Mouse (Mus musculus): ENCODE data around the gene Pkn1. TPM values are rescaled to one million over a fixed set of nuclear protein-coding genes. Genes with fewer than 3 reads are reported as not detected.

The Pkn1 gene
- polyA plus RNA-seq (2012): 135 and 146 TPM in 2 replicates

GRCm38 (mm10) chr8:83698661-83699453 is at the start of gene Pkn1:
TSS of gene Pkn1 (minus strand) at chr8:83699179.

GRCm38 (mm10) chr8:83740976-83741741 is 42.2 kb upstream of the Pkn1 start, which contains the start of gene Adgre5:
TSS of gene Adgre5 (minus strand) at chr8:83741326.

GRCm38 (mm10) chr8:83715031-83715690 is 16.2 kb upstream of the Pkn1 start, which contains the start of gene Ddx39:
TSS of gene Ddx39 (plus strand) at chr8:83715177.

GRCm38 (mm10) chr8:83665969-83666865 is 32.8 kb downstream of the Pkn1 start, which contains the start of gene Ptger1:
TSS of gene Ptger1 (plus strand) at chr8:83666678.

GRCm38 (mm10) chr8:83652030-83652743 is 46.8 kb downstream of the Pkn1 start, which contains the start of gene Gipc1:
TSS of gene Gipc1 (plus strand) at chr8:83652677.

Other genes starting within 250 kb of the Pkn1 start
- gene Scoc, start 240.8 kb downstream of the Pkn1 start, polyA plus RNA-seq (2012): 7.6 and 9.0 TPM in 2 replicates
- gene Olfr370, start 163.4 kb downstream of the Pkn1 start, polyA plus RNA-seq (2012): not detected in 2 replicates
- gene Ndufb7, start 132.5 kb downstream of the Pkn1 start, polyA plus RNA-seq (2012): 459 and 524 TPM in 2 replicates
- gene Tecr, start 91.2 kb downstream of the Pkn1 start, polyA plus RNA-seq (2012): 417 and 426 TPM in 2 replicates
- gene Dnajb1, start 91.0 kb downstream of the Pkn1 start, polyA plus RNA-seq (2012): 141 and 217 TPM in 2 replicates
- 107 and 120 TPM in 2 replicates for gene Gipc1, start 46.5 kb downstream of the Pkn1 start, polyA plus RNA-seq (2012)
- gene Ptger1, start 32.5 kb downstream of the Pkn1 start, polyA plus RNA-seq (2012): 0.29 and 0.31 TPM in 2 replicates
- 46.6 and 55.5 TPM in 2 replicates for gene Ddx39, start 16.0 kb upstream of the Pkn1 start, polyA plus RNA-seq (2012)
- gene Adgre5, start 42.1 kb upstream of the Pkn1 start, polyA plus RNA-seq (2012): 53.2 and 59.7 TPM in 2 replicates
- gene Adgrl1, start 200.9 kb upstream of the Pkn1 start, polyA plus RNA-seq (2012): 12.8 and 26.7 TPM in 2 replicates